Mouse (Mus musculus) intestine, embryonic 16.5 days (tissue): ENCODE data around the gene AF067061. TPM values are rescaled to one million over a fixed set of nuclear protein-coding genes. Genes with fewer than 3 reads are reported as not detected.
"Not testable (repeated sequence)": the region's sequence is repeated elsewhere in the genome, so short reads cannot be mapped to it uniquely, and the experiment has no call there.

Experiments
- ATAC-seq: fragments of 200-750 bp; cut with Nextera tagmentation; 2 replicates; pipeline ENCODE4 v1.8.0; 2017; ENCODE audit warnings: moderate TSS enrichment, moderate library complexity
- H3K27ac ChIP-seq: fragments of 300-500 bp; sonication (generic); 2 replicates; pipeline ENCODE4 v1.5.1; 2014; ENCODE audit warnings: mild to moderate bottlenecking, low read length
- H3K27me3 ChIP-seq: fragments of 300-500 bp; sonication (generic); replicated peaks from 2 replicates; pipeline ENCODE4 v1.6.1; 2014; ENCODE audit warnings: low read length, control low read depth, mixed read lengths; ENCODE audit not compliant: control insufficient read depth, insufficient read depth
- H3K36me3 ChIP-seq: fragments of 300-500 bp; sonication (generic); 2 replicates; pipeline ENCODE4 v1.6.1; 2014; ENCODE audit warnings: low read length, control low read depth; ENCODE audit not compliant: control insufficient read depth, insufficient read depth
- H3K4me1 ChIP-seq: fragments of 300-500 bp; sonication (generic); 2 replicates; pipeline ENCODE4 v1.6.1; 2014; ENCODE audit warnings: low read length, control low read depth, mixed read lengths; ENCODE audit not compliant: control insufficient read depth, insufficient read depth
- H3K4me2 ChIP-seq: fragments of 300-500 bp; sonication (generic); 2 replicates; pipeline ENCODE4 v1.6.1; 2014; ENCODE audit warnings: low read depth, low read length, control low read depth
- H3K4me3 ChIP-seq: fragments of 300-500 bp; sonication (generic); 2 replicates; pipeline ENCODE4 v1.5.1; 2014; ENCODE audit warnings: mild to moderate bottlenecking, low read length
- H3K9ac ChIP-seq: fragments of 300-500 bp; sonication (generic); 2 replicates; pipeline ENCODE4 v1.6.1; 2014; ENCODE audit warnings: low read depth, low read length
- H3K9me3 ChIP-seq: fragments of 300-500 bp; sonication (generic); 2 replicates; pipeline ENCODE4 v1.6.1; 2016; ENCODE audit warnings: low read length, control low read depth; ENCODE audit not compliant: control insufficient read depth
- WGBS: fragments of 180-500 bp; shearing (Covaris S2); extraction: QIAGEN DNeasy Blood & Tissue Kit; methylation state at CpG from one replicate; pipeline ENCODE4 v1.1.7; 2014; 5-methylcytosine and 5-hydroxymethylcytosine counted together
- polyA plus RNA-seq: library from polyadenylated mRNA; unstranded; fragments of >200 nt; fragmentation: Nextera tagmentation; extraction: Ambion mirVana; gene quantifications from 2 replicates; pipeline ENCODE4 v1.2.1, GENCODE M21; 2015

AF067061 gene
- polyA plus RNA-seq: not detected in 2 replicates

DNA sequence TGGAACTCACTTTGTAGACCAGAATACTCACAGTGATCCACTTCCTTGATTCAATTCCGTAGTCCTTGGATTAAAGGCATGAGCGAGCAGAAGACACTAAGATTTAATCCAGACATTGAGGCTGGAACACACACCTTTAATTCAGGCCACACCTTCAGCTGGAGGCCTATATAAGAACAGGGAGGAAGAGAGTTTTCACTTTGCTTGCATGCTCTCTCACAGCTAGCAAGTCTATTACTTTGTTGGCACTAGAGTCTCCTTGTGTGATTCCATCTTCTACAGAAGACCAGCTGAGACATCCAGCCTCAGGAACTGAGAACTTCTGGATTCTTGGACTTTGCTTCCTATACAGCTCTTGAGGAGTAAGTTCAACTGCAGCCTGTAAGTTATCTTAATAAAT lies at the start of gene AF067061:
Gene AF067061, plus strand, starts transcription at position 245 of the 400 bp plus-strand sequence.
- not testable (repeated sequence) for H3K27ac ChIP-seq, H3K4me3 ChIP-seq, H3K4me1 ChIP-seq, H3K9me3 ChIP-seq, H3K9ac ChIP-seq, ATAC-seq, H3K36me3 ChIP-seq, H3K4me2 ChIP-seq, H3K27me3 ChIP-seq
- WGBS: 79% methylated on average over 2 of the region's 2 CpGs

GRCm38 (mm10) chr13:120215847-120216246 lies 47.1 kb upstream of the AF067061 start, which contains the start of gene Gm21762:
Gene Gm21762, minus strand, starts transcription at chr13:120215947.
- not testable (repeated sequence) for ATAC-seq, H3K9me3 ChIP-seq, H3K4me1 ChIP-seq, H3K4me3 ChIP-seq, H3K27ac ChIP-seq, H3K36me3 ChIP-seq, H3K27me3 ChIP-seq, H3K4me2 ChIP-seq, H3K9ac ChIP-seq
- WGBS: no CpG with 5 or more reads among the region's 2 CpGs

DNA sequence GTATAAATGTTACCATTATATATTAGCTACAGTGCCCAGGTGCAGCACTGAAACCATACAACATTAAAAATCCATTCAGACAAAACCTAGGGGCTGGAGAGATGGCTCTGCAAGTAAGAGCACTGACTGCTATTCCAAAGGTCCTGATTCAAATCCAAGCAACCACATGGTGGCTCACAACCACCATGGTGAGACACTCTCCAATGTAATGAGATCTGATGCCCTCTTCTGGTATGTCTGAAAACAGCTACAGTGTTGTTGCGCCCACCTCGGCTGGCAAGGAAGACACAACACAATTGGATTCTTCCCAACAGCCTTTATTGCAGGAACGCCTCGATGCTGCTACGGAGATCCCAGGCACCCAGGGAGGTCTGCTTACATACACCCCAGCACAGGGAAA lies 42.0 kb upstream of the AF067061 start:
- 81% methylated on average over 5 of the region's 5 CpGs for WGBS
- H3K9ac ChIP-seq, H3K4me3 ChIP-seq, H3K27ac ChIP-seq, H3K4me2 ChIP-seq, H3K4me1 ChIP-seq, H3K9me3 ChIP-seq, H3K27me3 ChIP-seq, H3K36me3 ChIP-seq, ATAC-seq: not testable (repeated sequence)

- not testable (repeated sequence) for H3K9me3 ChIP-seq, H3K36me3 ChIP-seq, H3K9ac ChIP-seq, H3K4me1 ChIP-seq, H3K27ac ChIP-seq, H3K4me2 ChIP-seq, H3K27me3 ChIP-seq, ATAC-seq, H3K4me3 ChIP-seq
- WGBS: 92% methylated on average over 16 of the region's 25 CpGs
Observed at GRCm38 (mm10) chr13:120223012-120223659, 39.8 kb upstream of the AF067061 start.

DNA sequence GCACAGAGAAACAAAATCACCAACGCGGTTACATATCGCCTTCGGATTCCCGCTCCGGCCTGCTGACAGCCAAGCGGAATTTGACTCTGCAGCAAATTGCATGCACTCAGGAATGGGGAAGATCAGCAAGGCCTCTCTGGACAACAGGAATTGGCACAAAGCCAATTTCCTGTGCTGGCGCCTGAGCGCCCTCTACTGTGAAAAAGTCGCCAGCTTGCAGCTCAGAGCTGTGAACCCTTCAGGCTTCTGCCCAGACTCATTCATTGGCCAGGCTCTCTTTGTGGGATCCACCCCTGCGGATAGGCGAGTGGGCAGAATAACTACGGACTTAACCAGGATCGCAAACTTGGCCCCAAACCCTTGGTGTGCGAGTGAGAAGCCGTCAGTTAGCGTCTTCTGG lies 31.1 kb upstream of the AF067061 start:
- 96% methylated on average over 16 of the region's 17 CpGs for WGBS
- H3K4me2 ChIP-seq, H3K4me3 ChIP-seq, H3K9me3 ChIP-seq, H3K4me1 ChIP-seq, H3K9ac ChIP-seq, H3K27me3 ChIP-seq, H3K27ac ChIP-seq, H3K36me3 ChIP-seq: not testable (repeated sequence)
- ATAC-seq: peak; percentile 71

GRCm38 (mm10) chr13:120232447-120233049 lies 30.4 kb upstream of the AF067061 start:
- H3K4me2 ChIP-seq, H3K9ac ChIP-seq, H3K27ac ChIP-seq, H3K27me3 ChIP-seq, H3K9me3 ChIP-seq, H3K4me1 ChIP-seq, H3K4me3 ChIP-seq, H3K36me3 ChIP-seq, ATAC-seq: not testable (repeated sequence)
- WGBS: 74% methylated on average over 13 of the region's 25 CpGs

DNA sequence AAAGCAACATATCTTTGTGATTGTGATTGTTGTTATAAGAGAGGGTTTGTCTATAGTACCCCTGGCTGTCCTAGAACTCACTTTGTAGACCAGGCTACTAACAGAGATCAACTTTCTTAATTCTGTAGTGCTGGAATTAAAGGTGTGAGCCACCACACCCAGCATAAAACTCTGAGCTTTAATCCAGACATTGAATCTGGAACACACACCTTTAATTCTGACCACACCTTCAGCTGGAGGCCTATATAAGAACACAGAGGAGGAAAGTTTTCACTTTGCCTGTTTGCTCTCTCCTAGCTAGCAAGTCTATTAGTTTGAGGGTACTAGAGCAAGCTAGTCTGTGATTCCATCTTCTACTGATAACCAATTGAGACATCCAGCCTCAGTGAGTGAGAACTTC lies 24.1 kb upstream of the AF067061 start, which contains the start of gene Gm21731:
Gene Gm21731, plus strand, starts transcription at position 301 of the 400 bp plus-strand sequence.
- not testable (repeated sequence) for H3K4me3 ChIP-seq, H3K27me3 ChIP-seq, H3K36me3 ChIP-seq, H3K9me3 ChIP-seq, H3K4me2 ChIP-seq, H3K4me1 ChIP-seq, H3K9ac ChIP-seq, ATAC-seq, H3K27ac ChIP-seq

- not testable (repeated sequence) for H3K27me3 ChIP-seq, H3K4me2 ChIP-seq, H3K9ac ChIP-seq, H3K9me3 ChIP-seq, H3K36me3 ChIP-seq, H3K27ac ChIP-seq, H3K4me1 ChIP-seq, ATAC-seq, H3K4me3 ChIP-seq
- WGBS: 98% methylated on average over 2 of the region's 3 CpGs
Observed at GRCm38 (mm10) chr13:120251208-120251924, 11.5 kb upstream of the AF067061 start.

DNA sequence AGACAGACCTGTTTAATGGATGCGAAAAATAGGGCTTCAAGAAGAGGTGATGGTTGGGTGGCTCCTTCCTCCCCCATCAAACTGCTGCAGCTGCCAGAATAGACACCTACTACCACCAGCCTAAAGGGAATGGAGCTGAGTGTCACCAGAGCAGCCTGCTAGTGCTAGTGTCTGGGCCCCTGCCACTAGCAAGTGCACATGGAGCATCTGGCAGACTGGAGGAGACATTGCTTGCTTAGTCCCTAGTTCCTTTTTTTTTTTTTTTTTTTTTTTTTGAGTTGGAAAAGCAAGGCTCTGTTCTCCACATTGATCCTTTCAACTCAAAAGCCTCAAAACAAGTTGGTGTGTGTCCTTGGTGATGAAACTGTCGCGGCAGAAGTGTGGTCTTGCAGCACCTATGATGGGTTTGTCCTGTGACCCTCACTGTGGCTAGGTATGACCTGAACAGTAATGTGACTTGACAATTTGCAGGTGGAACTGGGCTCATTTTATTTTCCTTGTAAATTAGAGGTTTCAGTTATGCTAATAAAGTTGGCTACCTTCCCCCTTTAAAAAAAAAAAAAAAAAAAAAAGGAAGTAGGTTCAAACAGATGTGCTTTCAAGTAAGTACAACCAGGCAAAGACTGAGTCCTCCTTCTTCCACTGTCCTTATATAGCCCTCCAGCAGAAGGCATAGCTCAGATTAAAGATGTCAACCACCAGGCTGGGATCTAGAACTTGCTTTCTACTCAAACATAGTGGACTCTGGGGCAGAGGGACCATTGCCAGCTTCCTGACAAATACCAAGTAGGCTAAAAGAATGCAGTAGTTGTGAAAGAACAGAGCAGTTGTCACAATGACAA lies 3.9 kb upstream of the AF067061 start:
- not testable (repeated sequence) for H3K27ac ChIP-seq, H3K27me3 ChIP-seq, H3K4me3 ChIP-seq, H3K4me2 ChIP-seq, H3K9ac ChIP-seq, H3K36me3 ChIP-seq, H3K4me1 ChIP-seq, H3K9me3 ChIP-seq, ATAC-seq
- WGBS: 75% methylated on average over 3 of the region's 3 CpGs
